Mouse (Mus musculus) intestine, embryonic 16.5 days (tissue): ENCODE results near the gene 1700042G07Rik. TPM values are rescaled to one million over a fixed set of nuclear protein-coding genes. Genes with fewer than 3 reads are reported as not detected.
A peak's percentile ranks its signal among the peaks of the same experiment; 100 is the strongest.

ENCODE experiments used
- ATAC-seq: fragments of 200-750 bp; cut with Nextera tagmentation; 2 replicates; pipeline ENCODE4 v1.8.0; 2017; ENCODE audit warnings: moderate TSS enrichment, moderate library complexity
- H3K27ac ChIP-seq: fragments of 300-500 bp; sonication (generic); 2 replicates; pipeline ENCODE4 v1.5.1; 2014; ENCODE audit warnings: mild to moderate bottlenecking, low read length
- H3K27me3 ChIP-seq: fragments of 300-500 bp; sonication (generic); replicated peaks from 2 replicates; pipeline ENCODE4 v1.6.1; 2014; ENCODE audit warnings: low read length, control low read depth, mixed read lengths; ENCODE audit not compliant: control insufficient read depth, insufficient read depth
- H3K36me3 ChIP-seq: fragments of 300-500 bp; sonication (generic); 2 replicates; pipeline ENCODE4 v1.6.1; 2014; ENCODE audit warnings: low read length, control low read depth; ENCODE audit not compliant: control insufficient read depth, insufficient read depth
- H3K4me1 ChIP-seq: fragments of 300-500 bp; sonication (generic); 2 replicates; pipeline ENCODE4 v1.6.1; 2014; ENCODE audit warnings: low read length, control low read depth, mixed read lengths; ENCODE audit not compliant: control insufficient read depth, insufficient read depth
- H3K4me2 ChIP-seq: fragments of 300-500 bp; sonication (generic); 2 replicates; pipeline ENCODE4 v1.6.1; 2014; ENCODE audit warnings: low read depth, low read length, control low read depth
- H3K4me3 ChIP-seq: fragments of 300-500 bp; sonication (generic); 2 replicates; pipeline ENCODE4 v1.5.1; 2014; ENCODE audit warnings: mild to moderate bottlenecking, low read length
- H3K9ac ChIP-seq: fragments of 300-500 bp; sonication (generic); 2 replicates; pipeline ENCODE4 v1.6.1; 2014; ENCODE audit warnings: low read depth, low read length
- H3K9me3 ChIP-seq: fragments of 300-500 bp; sonication (generic); 2 replicates; pipeline ENCODE4 v1.6.1; 2016; ENCODE audit warnings: low read length, control low read depth; ENCODE audit not compliant: control insufficient read depth
- WGBS: fragments of 180-500 bp; shearing (Covaris S2); extraction: QIAGEN DNeasy Blood & Tissue Kit; methylation state at CpG from one replicate; pipeline ENCODE4 v1.1.7; 2014; 5-methylcytosine and 5-hydroxymethylcytosine counted together
- polyA plus RNA-seq: library from polyadenylated mRNA; unstranded; fragments of >200 nt; fragmentation: Nextera tagmentation; extraction: Ambion mirVana; gene quantifications from 2 replicates; pipeline ENCODE4 v1.2.1, GENCODE M21; 2015

The 1700042G07Rik gene
- not detected in 2 replicates for polyA plus RNA-seq

DNA sequence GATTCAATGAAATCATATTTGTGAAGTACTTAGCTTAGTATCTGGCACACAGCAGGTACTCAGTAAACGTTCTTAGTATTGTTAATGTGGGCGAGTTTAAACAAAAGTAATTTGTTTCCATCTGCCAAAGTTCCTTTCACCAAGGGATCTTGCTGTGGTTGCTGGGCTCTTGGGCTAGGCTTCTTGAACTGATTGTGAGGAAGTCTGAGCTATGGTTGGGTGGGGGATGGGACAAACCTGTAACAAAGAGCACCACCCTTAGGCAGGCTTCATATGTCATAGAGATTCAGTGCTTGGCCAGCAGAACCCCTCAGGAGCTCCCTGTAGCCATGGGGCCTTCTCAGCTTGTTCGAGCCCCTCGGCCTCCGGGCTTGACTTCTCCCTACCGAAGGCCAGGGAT lies at the start of gene 1700042G07Rik, which contains the start of gene Gm49337:
Gene 1700042G07Rik (plus strand): TSS at position 301 of the 400 bp plus-strand sequence.
Gene Gm49337 (plus strand): TSS at position 313 of the 400 bp plus-strand sequence.
- Histone ChIP-seq H3K27me3 (no peaks in the 10 kb centered on the region), H3K4me2 (no peak within 1 kb of the TSS), H3K36me3 (no peaks in the 10 kb centered on the region), H3K9me3 (no peaks in the 10 kb centered on the region), H3K4me3 (no peak within 1 kb of the TSS), H3K9ac (no peak within 1 kb of the TSS), H3K4me1 (peaks cover 31% of the 10 kb centered on the region), H3K27ac (no peak within 1 kb of the TSS)
- 84% methylated on average over 6 of the region's 6 CpGs for WGBS
- ATAC-seq: no peak

DNA sequence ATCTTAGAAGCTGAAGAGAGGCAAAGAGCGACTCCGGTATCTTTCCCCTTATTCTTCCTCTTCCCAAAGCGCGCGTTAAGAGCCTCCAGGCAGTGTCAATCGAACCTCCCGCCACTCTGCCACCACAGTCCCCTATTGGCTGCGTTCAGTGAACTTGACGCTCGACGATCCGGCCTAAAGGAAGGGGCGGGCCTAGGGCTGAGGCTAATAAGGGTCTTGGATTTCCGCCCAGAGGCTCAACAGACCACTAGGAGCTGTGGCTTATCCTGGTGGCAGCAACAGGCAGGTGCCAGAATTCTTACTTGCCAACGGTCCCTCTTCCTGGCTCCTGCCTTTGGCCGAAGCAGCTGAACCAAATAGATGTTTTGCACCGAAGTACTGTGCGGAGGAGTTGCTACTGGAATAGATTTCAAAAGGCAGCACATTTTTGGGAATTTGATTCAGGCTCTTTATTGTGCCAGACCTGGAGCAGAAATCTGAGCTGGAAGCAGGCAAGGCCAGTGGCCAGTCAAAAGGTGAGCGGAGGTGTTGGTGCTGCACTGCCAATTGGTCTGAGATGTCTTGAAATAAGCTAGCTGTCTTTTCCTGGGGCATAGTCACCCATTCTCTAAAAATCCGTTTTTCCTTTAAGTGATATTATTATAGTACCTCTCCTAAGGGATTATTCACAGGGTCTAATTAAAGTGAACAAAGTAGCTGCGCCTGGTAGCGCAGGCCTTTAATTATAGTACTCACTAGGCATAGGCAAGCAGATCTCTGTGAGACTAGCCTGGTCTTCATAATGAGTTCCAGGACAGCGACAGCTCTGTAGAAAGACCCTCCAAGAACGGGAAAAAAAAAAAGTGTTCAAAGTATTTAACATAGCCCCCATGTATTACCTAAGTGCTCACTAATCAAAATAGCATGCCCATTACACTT lies 49.3 kb upstream of the 1700042G07Rik start, which contains the start of the genes Rad54l and Pomgnt1:
Gene Rad54l (minus strand): TSS at position 89 of the 918 bp plus-strand sequence.
Gene Pomgnt1 (plus strand): TSS at position 239 of the 918 bp plus-strand sequence.
- ATAC-seq: peak; percentile 96

DNA sequence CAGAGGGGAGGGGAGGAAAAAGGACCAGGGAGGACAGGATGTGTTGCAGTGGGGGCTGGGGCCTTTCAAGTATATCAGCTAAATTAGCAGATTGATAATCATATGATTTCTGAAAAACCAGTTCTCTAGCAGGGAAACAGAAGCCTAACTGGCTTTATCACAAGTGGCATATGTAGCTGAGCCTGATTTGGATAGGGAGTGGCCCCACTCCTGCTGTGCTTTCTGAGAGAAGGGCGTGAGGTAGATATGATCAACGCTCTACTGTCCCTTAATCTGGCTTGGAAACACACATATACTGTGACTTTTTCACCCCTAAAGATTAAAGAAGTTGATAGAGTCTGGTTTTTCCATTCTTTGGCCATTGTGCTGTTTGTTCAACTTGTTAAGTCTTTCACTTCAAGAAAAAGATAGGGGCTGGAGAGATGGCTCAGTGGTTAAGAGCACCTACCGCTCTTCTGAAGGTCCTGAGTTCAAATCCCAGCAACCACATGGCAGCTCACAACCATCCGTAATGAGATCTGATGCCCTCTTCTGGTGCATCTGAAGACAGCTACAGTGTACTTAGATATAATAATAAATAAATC lies 47.3 kb upstream of the 1700042G07Rik start:
- H3K27me3 ChIP-seq: no peaks in the 10 kb centered on the region
- no peaks in the 10 kb centered on the region for H3K9me3 ChIP-seq
- H3K9ac ChIP-seq: no peak overlapping the region
- no peak overlapping the region for H3K4me2 ChIP-seq
- no peak overlapping the region for H3K4me3 ChIP-seq
- H3K27ac ChIP-seq: no peak overlapping the region
- ATAC-seq: no peak
- H3K36me3 ChIP-seq: no peaks in the 10 kb centered on the region
- WGBS: 79% methylated on average over 4 of the region's 4 CpGs
- H3K4me1 ChIP-seq: peaks cover 8% of the 10 kb centered on the region; the same call in 1 of the 2 replicates

More for the DNA sequence above, 49.3 kb upstream of the 1700042G07Rik start, which contains the start of the genes Rad54l and Pomgnt1:
- WGBS: 4% methylated on average over 24 of the region's 24 CpGs
- Histone ChIP-seq H3K9me3 (no peaks in the 10 kb centered on the region), H3K27me3 (no peaks in the 10 kb centered on the region), H3K36me3 (no peaks in the 10 kb centered on the region), H3K27ac (peak within 1 kb of the TSS; percentile 43), H3K4me1 (peaks cover 8% of the 10 kb centered on the region; the same call in 1 of the 2 replicates), H3K4me2 (peak within 1 kb of the TSS; percentile 66), H3K9ac (peak within 1 kb of the TSS; percentile 66), H3K4me3 (peak within 1 kb of the TSS; percentile 54)

DNA sequence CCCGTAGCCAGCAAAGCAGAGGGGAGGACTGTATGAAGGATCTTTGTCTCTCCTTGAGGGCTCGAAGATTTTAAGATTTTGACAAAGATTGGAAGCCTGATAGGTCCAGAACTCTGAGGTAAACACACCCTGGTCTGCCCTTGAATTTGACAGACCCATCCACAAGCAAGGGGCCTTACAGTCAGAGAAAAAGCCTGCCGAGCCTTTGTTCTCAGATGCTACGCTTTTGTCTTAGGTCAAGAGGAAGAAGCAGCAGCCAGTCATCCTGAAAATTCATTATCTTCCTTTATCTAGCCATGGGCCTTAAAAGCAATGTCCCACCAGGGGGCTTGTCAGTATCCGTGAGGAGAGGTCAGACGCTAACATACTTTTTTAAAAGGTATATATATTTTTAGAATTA lies 45.2 kb upstream of the 1700042G07Rik start:
- WGBS: 75% methylated on average over 6 of the region's 6 CpGs
- no peak for ATAC-seq
- H3K36me3 ChIP-seq: no peaks in the 10 kb centered on the region
- no peak overlapping the region for H3K4me2 ChIP-seq
- no peak overlapping the region for H3K9ac ChIP-seq
- peaks cover 6% of the 10 kb centered on the region; the same call in 1 of the 2 replicates for H3K4me1 ChIP-seq
- no peak overlapping the region for H3K4me3 ChIP-seq
- H3K9me3 ChIP-seq: no peaks in the 10 kb centered on the region
- no peaks in the 10 kb centered on the region for H3K27me3 ChIP-seq
- H3K27ac ChIP-seq: no peak overlapping the region

DNA sequence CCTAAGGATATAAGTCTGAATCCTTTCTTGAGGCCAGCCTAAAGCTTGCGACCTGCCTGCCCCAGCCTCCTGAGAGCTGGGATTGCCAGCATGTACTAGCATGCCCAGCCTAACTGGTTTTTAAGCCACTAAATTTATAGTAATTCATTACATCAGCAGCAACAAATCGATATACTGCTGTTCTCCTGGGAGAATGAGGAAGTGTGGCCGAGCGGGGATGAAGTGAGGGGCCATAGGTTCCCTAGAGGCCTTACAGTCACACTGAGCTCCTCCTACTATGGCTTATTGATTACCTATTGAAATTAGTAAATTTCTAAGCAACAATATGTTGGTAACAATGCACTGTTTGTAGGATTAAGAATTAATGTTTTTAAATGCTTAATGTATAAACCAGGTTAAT lies 40.0 kb upstream of the 1700042G07Rik start:
- Histone ChIP-seq H3K27ac (no peak overlapping the region), H3K4me2 (no peak overlapping the region), H3K36me3 (no peaks in the 10 kb centered on the region), H3K9me3 (no peaks in the 10 kb centered on the region), H3K4me1 (peaks cover 9% of the 10 kb centered on the region; the same call in 1 of the 2 replicates), H3K4me3 (no peak overlapping the region), H3K27me3 (no peaks in the 10 kb centered on the region), H3K9ac (no peak overlapping the region)
- ATAC-seq: no peak
- 74% methylated on average over 4 of the region's 4 CpGs for WGBS

DNA sequence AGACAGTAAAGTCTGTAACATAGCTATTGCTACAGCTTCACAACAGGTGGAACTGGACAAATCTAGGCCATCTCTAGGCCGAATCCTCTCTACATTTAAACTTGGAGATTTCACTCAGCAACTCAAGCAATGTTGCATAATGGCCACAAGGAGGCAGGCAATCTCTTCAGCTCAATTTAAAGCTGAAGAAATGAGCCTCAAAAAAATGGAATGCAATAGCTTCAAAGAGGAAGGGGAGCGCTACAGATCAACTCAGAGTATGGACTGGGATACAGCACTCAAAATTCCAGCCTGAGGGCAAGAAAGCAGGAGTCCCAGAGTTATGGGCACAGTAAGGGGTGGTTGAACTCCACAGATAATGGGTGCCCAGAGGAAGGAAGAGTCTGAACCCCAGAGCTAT lies 38.2 kb upstream of the 1700042G07Rik start:
- no peak overlapping the region for H3K9ac ChIP-seq
- WGBS: 38% methylated on average over 2 of the region's 2 CpGs
- H3K4me1 ChIP-seq: peaks cover 9% of the 10 kb centered on the region; the same call in 1 of the 2 replicates
- H3K4me2 ChIP-seq: no peak overlapping the region
- no peaks in the 10 kb centered on the region for H3K27me3 ChIP-seq
- no peaks in the 10 kb centered on the region for H3K9me3 ChIP-seq
- H3K36me3 ChIP-seq: no peaks in the 10 kb centered on the region
- no peak overlapping the region for H3K4me3 ChIP-seq
- ATAC-seq: no peak
- no peak overlapping the region for H3K27ac ChIP-seq

DNA sequence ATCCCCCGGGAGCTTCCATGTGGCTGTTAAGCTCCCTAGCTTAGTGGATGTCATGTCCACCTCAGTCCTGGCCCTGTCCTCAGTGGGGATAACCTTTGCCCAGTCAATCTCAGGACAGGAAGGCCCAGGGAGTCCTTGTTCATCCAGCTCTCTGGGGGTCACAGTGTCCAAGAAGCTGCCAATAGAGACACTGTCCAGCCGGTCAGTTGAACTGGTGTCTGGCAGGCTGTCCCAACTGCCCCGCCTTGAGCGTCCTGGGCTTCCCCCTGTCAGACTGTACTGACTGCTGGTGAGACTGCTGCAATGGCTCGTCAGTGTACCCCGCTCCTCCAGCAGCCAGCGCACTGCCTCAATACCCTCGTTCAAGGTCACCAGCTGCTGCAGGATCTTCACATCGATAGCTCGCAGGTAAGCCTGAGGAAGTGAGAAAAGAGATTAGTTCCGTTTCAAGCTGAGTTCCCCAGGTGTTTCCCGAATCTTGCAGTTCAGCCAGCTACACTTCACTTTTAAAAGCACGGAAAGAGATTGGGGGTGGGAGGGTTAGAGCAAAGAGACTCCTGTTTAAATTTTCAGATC lies 35.7 kb upstream of the 1700042G07Rik start:
- WGBS: 44% methylated on average over 13 of the region's 13 CpGs
- ATAC-seq: peak; percentile 34; the same call in 1 of the 2 replicates
- Histone ChIP-seq H3K27ac (no peak overlapping the region), H3K4me1 (peaks cover 9% of the 10 kb centered on the region; the same call in 1 of the 2 replicates), H3K9me3 (no peaks in the 10 kb centered on the region), H3K36me3 (no peaks in the 10 kb centered on the region), H3K27me3 (no peaks in the 10 kb centered on the region), H3K4me3 (no peak overlapping the region), H3K4me2 (no peak overlapping the region), H3K9ac (no peak overlapping the region)

DNA sequence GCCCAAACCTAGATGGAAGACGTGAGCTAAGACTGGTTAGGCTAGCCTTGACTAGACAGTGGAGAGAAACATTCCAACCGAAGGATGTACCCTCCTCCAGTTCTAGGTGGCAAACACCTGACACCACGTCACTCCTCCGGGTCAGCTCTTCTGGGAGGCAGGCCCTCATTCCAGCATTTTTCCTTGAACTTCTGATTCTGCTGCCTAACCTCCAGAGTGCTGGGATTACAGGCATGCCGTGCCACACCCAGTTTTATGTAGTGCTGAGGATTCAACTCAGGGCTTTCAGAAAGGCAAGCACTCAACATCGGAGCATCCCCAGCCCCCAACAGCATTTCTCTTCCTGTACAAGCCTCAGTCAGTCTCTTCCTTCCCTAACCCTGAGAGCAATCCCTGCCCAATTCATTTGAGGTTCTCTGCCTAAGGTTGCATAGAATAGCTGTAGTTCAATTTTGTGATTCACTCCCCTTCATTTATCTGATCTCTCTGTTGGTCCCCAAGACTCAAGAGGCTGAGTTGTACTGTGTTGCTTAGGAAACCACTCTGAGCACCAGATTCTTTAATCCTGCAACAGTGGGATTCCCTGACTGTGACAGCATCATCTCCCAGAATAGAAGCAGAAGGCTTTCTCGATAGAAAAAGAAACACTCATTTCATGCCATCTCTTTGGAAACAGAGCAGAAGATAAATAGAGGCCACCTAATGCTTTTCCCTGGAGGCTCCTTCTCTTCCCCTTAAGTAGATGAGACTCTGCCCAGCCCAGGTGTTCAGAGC lies 32.2 kb upstream of the 1700042G07Rik start:
- Histone ChIP-seq H3K4me3 (no peak overlapping the region), H3K9ac (no peak overlapping the region), H3K36me3 (no peaks in the 10 kb centered on the region), H3K27me3 (no peaks in the 10 kb centered on the region), H3K4me1 (peaks cover 19% of the 10 kb centered on the region), H3K4me2 (no peak overlapping the region), H3K9me3 (no peaks in the 10 kb centered on the region), H3K27ac (no peak overlapping the region)
- ATAC-seq: no peak
- WGBS: 77% methylated on average over 7 of the region's 7 CpGs
